Mouse (Mus musculus) natural killer cell, adult 2 months (primary cell): ENCODE measurements around the gene Fam171a2.
"Not testable (repeated sequence)": the region's sequence is repeated elsewhere in the genome, so short reads cannot be mapped to it uniquely, and the experiment has no call there.

Experiments used
- DNase-seq, 2 experiments: peaks; one replicate each; pipeline ENCODE4 v3.0.0; 2022; ENCODE audit warnings: low spot score in 2 of 2

Fam171a2 gene

GRCm38 (mm10) chr11:102395250-102395649 is 52.2 kb downstream of the Fam171a2 start:
- DNase-seq, result no peak

GRCm38 (mm10) chr11:102394421-102395124 is 52.9 kb downstream of the Fam171a2 start:
- DNase-seq, result no peak

- no peak for DNase-seq
Measured at GRCm38 (mm10) chr11:102393719-102394420, 53.6 kb downstream of the Fam171a2 start.

GRCm38 (mm10) chr11:102393238-102393634 is 54.2 kb downstream of the Fam171a2 start, which contains the start of gene Rundc3a:
Gene Rundc3a, plus strand, starts transcription at chr11:102393403.
- peak; percentile 65 to 78 for DNase-seq

- no peak for DNase-seq
Measured at GRCm38 (mm10) chr11:102392441-102393237, 54.8 kb downstream of the Fam171a2 start.

- DNase-seq, result not testable (repeated sequence)
Measured at GRCm38 (mm10) chr11:102389436-102389835, 58.0 kb downstream of the Fam171a2 start.
